Mouse (Mus musculus) spleen, adult 12 weeks (tissue): Measurements from ENCODE around the gene Arhgap10.
A peak's percentile ranks its signal among the peaks of the same experiment; 100 is the strongest.

Source experiments
- DNase-seq: peaks from one replicate; pipeline ENCODE4 v3.0.0; 2022; ENCODE audit warnings: low spot score

Gene Arhgap10

DNA sequence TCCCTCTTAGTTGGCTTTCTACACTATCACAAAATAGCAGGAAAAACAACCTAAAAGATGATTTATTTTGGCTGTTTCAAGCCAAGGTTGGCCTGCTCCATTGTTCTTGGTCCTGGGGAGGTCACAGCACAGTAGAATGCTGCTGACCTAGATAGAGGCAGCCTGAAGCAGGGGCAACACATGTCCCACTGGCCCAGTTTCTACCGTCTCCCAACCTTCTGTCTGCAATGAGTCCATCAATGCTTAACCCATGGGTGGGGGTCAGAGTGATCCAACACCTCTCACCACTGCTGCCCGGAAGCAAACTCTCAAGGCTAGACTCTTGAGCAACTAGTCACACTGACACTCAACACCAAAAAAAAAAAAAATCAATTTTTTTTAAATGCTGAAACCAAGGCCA lies 31.0 kb downstream of the Arhgap10 start:
- no peak for DNase-seq

- DNase-seq, result no peak
Measured at GRCm38 (mm10) chr8:77484817-77485216, 32.9 kb downstream of the Arhgap10 start.

DNA sequence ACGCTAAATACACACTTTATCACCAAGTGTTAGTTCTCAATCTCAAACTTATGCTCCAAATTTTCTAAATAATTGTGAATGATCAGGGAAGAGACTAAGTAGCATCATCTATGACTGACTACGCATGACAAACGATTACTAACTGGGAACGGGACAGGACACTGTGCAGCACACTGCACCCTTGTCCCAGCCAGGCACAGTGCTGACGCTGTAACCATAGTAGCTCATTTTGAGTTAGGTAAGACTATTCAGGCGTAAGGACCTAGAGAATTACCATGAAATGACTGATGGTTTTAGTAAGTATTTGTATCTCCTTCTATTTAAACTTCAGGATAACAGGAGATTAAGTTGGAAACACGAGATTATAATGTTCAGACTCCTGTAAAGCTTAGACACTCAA lies 33.5 kb downstream of the Arhgap10 start:
- DNase-seq, result no peak

DNA sequence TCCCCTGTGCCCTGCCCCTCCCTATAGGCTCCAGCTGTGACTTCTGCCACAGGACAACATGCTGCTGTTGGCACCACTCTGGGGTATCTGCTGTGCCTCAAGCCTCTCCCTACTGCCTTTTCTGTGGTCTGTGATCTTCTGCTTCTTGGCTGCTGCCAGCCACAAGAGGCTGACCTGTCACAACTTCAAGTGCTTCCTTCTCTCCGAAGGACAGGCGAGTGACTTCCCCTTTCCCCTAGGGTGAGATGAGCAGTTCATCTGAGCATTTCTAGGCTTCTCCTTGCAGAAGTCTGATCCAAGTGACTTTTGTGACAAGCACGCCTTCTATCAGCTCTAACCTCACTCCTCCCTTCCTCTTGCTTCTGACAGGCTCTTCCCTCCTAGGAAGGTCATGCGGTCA lies 34.1 kb downstream of the Arhgap10 start:
- no peak for DNase-seq

DNA sequence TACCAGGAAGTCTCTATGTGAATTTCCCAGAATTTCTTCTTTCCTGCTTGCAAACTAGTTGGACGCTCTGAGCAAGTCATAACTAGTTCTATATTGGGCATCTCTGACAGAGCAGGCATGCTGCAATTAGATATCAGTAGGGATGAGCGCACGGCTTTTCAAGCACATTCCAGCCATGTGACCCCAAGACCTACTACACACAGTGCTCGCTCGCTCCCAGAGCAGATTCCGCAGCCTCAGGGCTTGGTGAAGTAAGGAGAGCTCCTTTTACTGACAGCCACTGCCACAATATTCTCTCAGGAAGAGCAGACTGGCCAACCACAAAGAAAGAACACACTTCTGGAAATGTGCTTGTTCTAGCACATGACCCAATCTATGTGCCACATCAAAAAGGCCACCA lies 36.0 kb downstream of the Arhgap10 start:
- no peak for DNase-seq

DNA sequence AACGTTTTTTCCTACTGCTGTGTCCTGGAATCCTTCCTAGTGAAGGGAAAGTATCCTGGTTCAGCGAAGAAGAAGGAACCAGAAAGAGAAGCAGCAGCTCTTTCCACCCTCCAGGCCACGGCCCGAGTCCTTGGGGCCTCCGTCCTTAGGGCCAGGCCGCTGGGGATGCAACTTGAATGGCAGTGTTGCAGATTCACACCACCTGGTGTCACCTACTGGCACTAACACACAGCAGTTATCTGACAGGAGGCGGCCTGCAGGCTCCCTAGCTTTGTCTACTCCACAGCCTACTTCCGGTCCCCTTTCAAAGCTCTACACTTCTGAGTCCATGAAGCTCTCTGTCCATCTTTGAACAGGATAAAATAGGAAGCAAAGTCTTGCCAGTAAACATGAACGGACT lies 37.8 kb downstream of the Arhgap10 start:
- DNase-seq, result no peak

- no peak for DNase-seq
Measured at GRCm38 (mm10) chr8:77478913-77479273, 38.9 kb downstream of the Arhgap10 start.

- no peak for DNase-seq
Measured at GRCm38 (mm10) chr8:77478155-77478912, 39.4 kb downstream of the Arhgap10 start.

DNA sequence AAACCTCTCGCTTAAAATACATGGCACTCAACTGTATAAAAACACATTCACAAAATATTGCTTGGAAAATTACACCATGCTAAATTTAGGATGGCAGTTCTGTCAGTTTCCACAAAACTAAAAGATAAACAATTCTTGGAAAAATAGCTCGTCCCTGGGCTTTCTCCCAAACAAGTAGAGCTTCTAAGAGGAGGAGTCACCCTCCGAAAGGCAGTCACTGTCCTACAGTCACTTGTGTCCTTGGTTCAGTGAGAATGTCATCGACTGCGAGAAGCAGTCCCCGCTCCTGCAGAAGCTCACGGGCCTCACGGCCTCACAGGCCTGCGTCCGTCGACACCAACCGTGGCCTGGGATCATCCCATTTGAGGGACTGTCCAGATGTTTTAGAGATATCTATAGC lies 40.1 kb downstream of the Arhgap10 start:
- DNase-seq, result no peak

- no peak for DNase-seq
Measured at GRCm38 (mm10) chr8:77474614-77475013, 43.1 kb downstream of the Arhgap10 start.

- no peak for DNase-seq
Measured at GRCm38 (mm10) chr8:77473773-77474172, 44.0 kb downstream of the Arhgap10 start.

DNA sequence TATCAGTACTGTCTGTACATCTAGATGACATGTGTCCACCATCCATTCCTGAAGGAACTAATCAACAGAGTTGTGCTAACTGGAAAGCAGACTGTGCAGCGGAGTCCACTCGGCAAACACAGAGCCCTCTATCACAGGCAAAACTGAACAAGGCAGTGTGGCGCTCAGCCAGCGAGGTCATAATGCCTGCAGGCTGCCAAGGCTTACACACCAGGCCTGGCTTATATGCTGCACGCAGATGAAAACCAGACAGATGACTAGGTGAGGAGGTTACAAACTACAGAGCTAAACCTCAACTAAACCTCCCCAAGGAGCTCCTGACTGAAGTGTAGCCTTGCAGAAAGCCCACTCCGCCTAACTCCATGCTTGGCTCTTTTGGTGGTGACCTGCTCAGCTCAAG lies 44.4 kb downstream of the Arhgap10 start:
- no peak for DNase-seq

GRCm38 (mm10) chr8:77461392-77461791 lies 56.4 kb downstream of the Arhgap10 start:
- no peak for DNase-seq

DNA sequence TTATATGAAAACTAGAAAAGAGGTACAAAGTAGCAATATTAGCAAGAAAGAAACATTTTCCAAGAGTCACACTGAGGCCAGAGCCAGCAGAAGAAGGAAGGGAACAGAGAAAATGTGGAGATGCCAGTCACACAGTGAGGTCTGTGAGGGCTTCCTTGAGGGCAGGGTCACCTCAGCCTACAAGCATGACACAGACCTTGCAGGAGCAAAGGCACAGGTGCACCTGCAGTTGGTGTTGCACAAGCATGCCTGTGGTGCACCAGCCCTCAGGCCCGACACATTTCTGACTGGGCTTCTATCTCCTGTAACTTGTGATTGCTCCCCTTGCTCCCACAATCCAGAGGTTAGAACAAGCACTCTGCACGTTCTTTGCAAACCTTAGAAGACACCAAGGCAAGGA lies 57.4 kb downstream of the Arhgap10 start:
- no peak for DNase-seq

DNA sequence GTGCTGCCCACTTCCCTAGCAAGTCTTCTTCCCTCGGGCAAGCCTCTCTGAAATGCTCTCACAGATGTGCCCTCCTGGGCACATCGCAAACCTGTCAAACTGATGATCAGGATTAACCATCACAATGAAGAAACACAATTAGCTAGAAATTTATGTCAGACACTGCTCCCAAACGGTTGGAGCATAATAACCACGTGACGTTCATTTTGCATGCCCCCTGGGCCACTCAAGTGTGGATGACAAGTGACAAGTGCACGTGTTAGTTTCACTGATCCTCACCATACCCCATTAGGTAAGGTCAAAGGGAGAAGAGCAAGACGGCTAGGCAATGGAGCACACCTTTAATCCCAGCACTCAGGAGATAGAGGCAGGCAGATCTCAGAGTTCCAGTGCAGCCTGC lies 58.1 kb downstream of the Arhgap10 start:
- DNase-seq, result no peak

- no peak for DNase-seq
Measured at GRCm38 (mm10) chr8:77458575-77458974, 59.2 kb downstream of the Arhgap10 start.

DNA sequence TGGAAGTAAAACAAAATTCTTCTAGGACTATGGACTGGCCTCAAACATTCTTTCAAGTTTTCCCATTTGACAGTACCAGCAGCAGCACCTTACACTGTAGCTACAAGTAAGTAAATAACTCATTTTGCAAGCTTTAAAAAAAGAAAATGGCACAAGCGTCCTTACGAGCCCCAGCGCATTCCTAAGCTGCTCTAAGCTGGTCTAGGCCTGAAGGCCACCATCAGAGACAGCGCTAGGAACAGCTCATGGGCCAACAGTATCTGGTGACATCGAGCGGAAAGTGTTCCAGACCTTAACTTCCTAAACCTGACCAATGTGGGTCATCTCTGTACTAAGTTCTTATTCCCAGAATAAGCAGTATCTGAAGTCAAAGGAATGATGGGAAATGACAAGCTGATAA lies 61.5 kb downstream of the Arhgap10 start:
- no peak for DNase-seq

GRCm38 (mm10) chr8:77453836-77454235 lies 63.9 kb downstream of the Arhgap10 start:
- no peak for DNase-seq

- DNase-seq, result peak; percentile 17
Measured at GRCm38 (mm10) chr8:77451466-77452382, 66.0 kb downstream of the Arhgap10 start.

- DNase-seq, result no peak
Measured at GRCm38 (mm10) chr8:77451052-77451451, 66.7 kb downstream of the Arhgap10 start.

DNA sequence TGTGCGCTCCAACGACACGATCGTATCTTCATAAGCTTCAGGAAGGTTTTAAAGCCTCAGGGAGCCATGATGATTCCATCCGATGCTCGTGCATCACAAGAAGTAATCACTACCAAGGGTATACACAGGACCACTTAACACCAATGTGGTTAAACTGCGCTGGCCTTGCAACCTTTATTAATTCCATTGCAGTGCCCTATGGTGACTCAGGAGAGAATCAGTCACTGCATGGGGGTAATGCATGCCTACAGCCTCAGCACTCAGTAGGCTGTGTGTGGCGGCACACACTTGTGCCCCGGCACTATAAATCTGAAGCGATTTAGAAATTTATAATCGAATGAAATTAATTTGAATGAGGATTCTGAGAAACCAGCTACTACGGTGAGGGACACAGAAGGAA lies 71.5 kb downstream of the Arhgap10 start:
- no peak for DNase-seq

DNA sequence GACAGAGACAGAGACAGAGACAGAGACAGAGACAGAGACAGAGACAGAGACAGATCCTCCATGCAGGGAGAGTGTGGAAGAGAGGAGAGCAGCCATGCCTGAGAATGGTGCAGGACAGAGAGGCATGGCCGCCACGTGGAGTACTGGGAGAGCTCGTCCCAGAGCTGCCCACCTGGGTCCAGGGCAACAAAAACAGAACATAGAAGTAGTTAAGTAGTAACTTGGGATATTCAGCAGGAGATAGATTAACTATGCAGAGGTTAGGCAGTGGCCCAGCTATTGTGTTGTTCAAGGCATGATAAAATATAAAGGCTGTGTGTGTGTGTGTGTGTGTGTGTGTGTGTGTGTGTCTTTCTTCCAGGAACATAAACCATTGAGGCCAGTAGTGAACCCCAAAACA lies 72.1 kb downstream of the Arhgap10 start:
- no peak for DNase-seq

GRCm38 (mm10) chr8:77444166-77444870 lies 73.4 kb downstream of the Arhgap10 start:
- DNase-seq, result no peak
